Mouse (Mus musculus) megakaryocyte, embryonic 14.5 days (primary cell): ENCODE measurements around the gene Ndc1.

ENCODE experiments used
- FLI1 ChIP-seq: IDR thresholded peaks from 2 replicates; pipeline ENCODE4 v1.6.1; 2012; ENCODE audit warnings: low read length, inconsistent platforms, mixed read lengths
- GATA1 ChIP-seq: IDR thresholded peaks from 3 replicates; pipeline ENCODE4 v1.6.1; 2012; ENCODE audit warnings: mixed read lengths, low read length, inconsistent platforms, borderline replicate concordance

DNA sequence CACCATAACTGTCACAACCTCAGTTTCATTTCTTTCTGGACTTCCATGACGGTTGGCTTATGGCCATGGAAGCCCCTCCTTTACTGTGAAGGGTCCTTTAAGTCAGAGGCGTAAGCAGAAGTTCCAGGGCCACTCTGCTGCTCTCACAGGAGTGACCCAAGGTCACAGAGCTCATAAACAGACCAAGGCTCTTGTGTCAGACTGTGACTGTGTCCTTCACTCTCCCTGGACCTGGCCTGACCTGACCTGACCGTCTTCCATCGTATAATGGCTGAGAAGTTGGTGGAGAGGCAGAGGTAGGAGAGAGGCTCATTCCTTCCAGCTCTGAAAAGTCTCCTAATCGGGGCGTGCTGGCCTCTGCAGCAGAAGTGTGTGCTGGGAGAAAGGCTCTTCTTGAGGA lies 20.4 kb upstream of the Ndc1 start:
- TF ChIP-seq GATA1 (no peak), FLI1 (no peak)
